Mouse (Mus musculus): ENCODE measurements at regions not wholly inside any gene's neighbourhood (a gene's known extent, or its start where the extent isn't known, plus 50 kb on each side); places are given as distances from the start of the nearest gene placed in this dataset.
"Not testable (repeated sequence)": the region's sequence is repeated elsewhere in the genome, so short reads cannot be mapped to it uniquely, and the experiment has no call there.

- in situ Hi-C loops (cut with MseI, MboI) = loop anchor here in 1 of 2 experiments (25.0 kb wide), 1 partner anchor 359 kb away; the partner anchor contains the start of gene Atp6v0e2
These were observed 91.5 kb upstream of the Zfp746 start for GRCm38 (mm10) chr6:48177936-48178335.

- in situ Hi-C loops (cut with MseI, MboI) = loop anchor here in 1 of 2 experiments (25.0 kb wide), 1 partner anchor 362 kb away; the partner anchor contains the start of gene Atp6v0e2
These were observed 88.8 kb upstream of the Zfp746 start for GRCm38 (mm10) chr6:48175234-48175633.

- in situ Hi-C loops (cut with MseI, MboI) = not testable (repeated sequence)
These were observed 86.4 kb upstream of the Zfp746 start for GRCm38 (mm10) chr6:48172769-48173168.

- in situ Hi-C loops (cut with MseI, MboI) = no loop called here
These were observed 50.5 kb upstream of the Zfp746 start for GRCm38 (mm10) chr6:48136851-48137250.
